Mouse (Mus musculus): ENCODE measurements around the gene Vmo1.

GRCm38 (mm10) chr11:70472716-70473115, 41.7 kb downstream of the Vmo1 start:
- TF ChIP-seq CTCF (IDR thresholded peaks at IDR 0.05; ENCODE audit: low read depth, low read length) (no peak), POLR2A (IDR thresholded peaks at IDR 0.05; ENCODE audit: extremely low read depth, insufficient read depth, low read length) (no peak)

Data from liver, adult 2 months (tissue).